Mouse (Mus musculus): ENCODE measurements around the gene A630095N17Rik. TPM values are rescaled to one million over a fixed set of nuclear protein-coding genes. Genes with fewer than 3 reads are reported as not detected.
A peak's percentile ranks its signal among the peaks of the same experiment; 100 is the strongest.

The A630095N17Rik gene
- total and polyA plus RNA-seq, 3 experiments = 0.30 to 0.74 (median 0.74) TPM

DNA sequence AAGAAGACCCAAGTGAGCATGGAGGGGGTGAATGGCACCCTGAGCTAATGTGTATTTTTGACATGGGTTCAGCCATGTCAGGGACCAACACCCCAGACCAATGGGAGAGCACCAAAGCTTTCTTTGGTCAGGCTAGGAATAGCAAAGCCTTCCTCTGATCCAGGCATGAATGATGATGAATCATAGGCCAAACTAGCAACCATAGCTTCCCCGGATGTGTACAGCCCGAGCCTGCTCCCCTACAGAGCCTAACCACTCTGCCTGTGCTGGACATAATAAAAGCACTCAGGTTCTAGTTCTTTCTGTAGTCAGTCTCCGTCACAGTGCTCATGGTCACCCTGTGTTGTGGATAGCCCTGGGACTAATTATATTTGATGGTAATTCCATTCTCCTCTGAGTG, 10.4 kb downstream of the A630095N17Rik start:
- peaks cover 2% of the 10 kb centered on the region for H3K9me3 ChIP-seq (replicated peaks; ENCODE audit: low read length)
- H3K27ac ChIP-seq (ENCODE audit: insufficient read depth, low read depth) = no peak overlapping the region
- in situ Hi-C loops (cut with MboI; ENCODE audit: low pct_ligation_motif_present, low pct_unique_long_range_greater_than_20kb, low sequenced_read_pairs) = no loop called here
- no peak for TF ChIP-seq CHD1 (IDR thresholded peaks at IDR 0.05; ENCODE audit: low read depth, low read length)
- TF ChIP-seq MAZ (IDR thresholded peaks at IDR 0.05; ENCODE audit: low read depth, low read length) = no peak
- TF ChIP-seq POLR2AphosphoS2 (IDR thresholded peaks at IDR 0.05; ENCODE audit: low read depth, low read length) = no peak
- no peak for TF ChIP-seq MXI1 (IDR thresholded peaks at IDR 0.05; ENCODE audit: low read depth, low read length)
- TF ChIP-seq GABPA (IDR thresholded peaks at IDR 0.05; ENCODE audit: insufficient replicate concordance, low read depth, low read length) = no peak
- no peak overlapping the region for H3K4me2 ChIP-seq (ENCODE audit: insufficient read depth, low read depth, poor library complexity, severe bottlenecking)
- peaks cover 3 to 11% of the 10 kb centered on the region in 2 experiments for H3K36me3 ChIP-seq (replicated peaks in 1 of 2; ENCODE audit: control insufficient read depth in 1 of 2, insufficient read depth in 1 of 2, low read length in 1 of 2)
- peaks cover 24% of the 10 kb centered on the region for H3K79me2 ChIP-seq (replicated peaks; ENCODE audit: control insufficient read depth, extremely low read depth, insufficient read depth, poor library complexity, severe bottlenecking)
- no peak overlapping the region for H3K9ac ChIP-seq (ENCODE audit: insufficient read depth, low read depth)
- no peak overlapping the region for H3K4me3 ChIP-seq (replicated peaks in 1 of 3; ENCODE audit: low read depth in 2 of 3, low read length in 2 of 3, poor library complexity in 1 of 3)
- peaks cover 23 to 49% of the 10 kb centered on the region in 2 experiments for H3K4me1 ChIP-seq (ENCODE audit: control insufficient read depth in 1 of 2, insufficient read depth in 2 of 2)
- DNase-seq (ENCODE audit: extremely low read depth) = no peak
- dilution Hi-C loops (cut with MboI; ENCODE audit: extremely low pct_ligation_motif_present, extremely low pct_unique_long_range_greater_than_20kb, low sequenced_read_pairs) = no loop called here
- H3K27me3 ChIP-seq (replicated peaks) = no peaks in the 10 kb centered on the region

DNA sequence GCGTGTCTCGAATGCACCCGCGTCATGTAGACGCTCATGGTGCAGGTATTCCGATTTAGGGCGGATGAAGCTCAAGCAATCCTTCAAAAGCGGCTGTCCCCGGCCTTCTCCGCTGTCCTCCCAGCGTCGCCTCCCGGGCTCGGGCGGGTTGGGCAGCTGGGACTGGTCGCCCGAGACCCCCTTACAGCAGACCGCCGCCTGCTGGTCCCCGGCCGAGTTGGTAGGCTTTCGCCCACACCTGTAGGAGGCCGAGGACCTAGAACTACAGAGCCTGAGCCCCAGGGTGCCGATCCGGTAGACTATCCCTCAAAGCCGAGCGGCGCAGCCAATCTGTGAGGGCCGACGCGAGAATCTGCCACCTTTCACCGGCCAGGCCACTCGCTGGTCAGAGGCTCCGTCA, 12.4 kb downstream of the A630095N17Rik start, which contains the start of gene Tuba4a:
Gene Tuba4a (minus strand): TSS at position 335 of the 400 bp plus-strand sequence.
- no peak for DNase-seq (ENCODE audit: extremely low read depth)
- dilution Hi-C loops (cut with MboI; ENCODE audit: extremely low pct_ligation_motif_present, extremely low pct_unique_long_range_greater_than_20kb, low sequenced_read_pairs) = no loop called here
- H3K79me2 ChIP-seq (replicated peaks; ENCODE audit: control insufficient read depth, extremely low read depth, insufficient read depth, poor library complexity, severe bottlenecking) = peaks cover 35% of the 10 kb centered on the region

DNA sequence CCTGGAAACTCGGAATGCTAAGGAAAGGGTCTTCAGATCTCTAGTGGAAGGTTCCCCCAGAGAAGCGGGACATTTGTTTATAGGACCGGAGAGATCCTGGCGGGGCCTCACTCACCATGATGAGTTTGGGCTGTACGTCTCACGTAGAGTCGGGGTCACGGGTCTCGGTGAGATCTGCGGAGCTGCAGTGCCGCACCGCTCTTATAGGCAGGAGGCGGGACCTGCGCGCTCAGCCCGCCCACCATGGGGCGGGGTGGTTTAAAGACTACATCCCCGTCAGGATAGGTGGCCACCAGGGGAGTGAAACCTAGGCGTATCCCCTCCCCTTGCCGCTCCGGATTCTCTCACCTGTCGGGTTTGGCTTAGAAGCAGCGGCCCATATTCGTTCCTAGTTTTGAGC, 12.8 kb downstream of the A630095N17Rik start:
- Histone ChIP-seq H3K79me2 (replicated peaks; ENCODE audit: control insufficient read depth, extremely low read depth, insufficient read depth, poor library complexity, severe bottlenecking) (peaks cover 35% of the 10 kb centered on the region), H3K4me1 (ENCODE audit: control insufficient read depth in 1 of 2, insufficient read depth in 2 of 2) (peaks cover 27 to 65% of the 10 kb centered on the region in 2 experiments), H3K4me3 (replicated peaks in 1 of 3; ENCODE audit: low read depth in 2 of 3, low read length in 2 of 3, poor library complexity in 1 of 3) (peak overlapping the region; percentile 74 to 94 (median 88)), H3K27ac (ENCODE audit: insufficient read depth, low read depth) (peak overlapping the region; percentile 81; the same call in 1 of the 2 replicates), H3K9ac (ENCODE audit: insufficient read depth, low read depth) (peak overlapping the region; percentile 88), H3K9me3 (replicated peaks; ENCODE audit: low read length) (peaks cover 2% of the 10 kb centered on the region), H3K27me3 (replicated peaks) (no peaks in the 10 kb centered on the region), H3K4me2 (ENCODE audit: insufficient read depth, low read depth, poor library complexity, severe bottlenecking) (peak overlapping the region; percentile 48), H3K36me3 (replicated peaks in 1 of 2; ENCODE audit: control insufficient read depth in 1 of 2, insufficient read depth in 1 of 2, low read length in 1 of 2) (peaks cover 25 to 36% of the 10 kb centered on the region in 2 experiments)
- in situ Hi-C loops (cut with MboI; ENCODE audit: low pct_ligation_motif_present, low pct_unique_long_range_greater_than_20kb, low sequenced_read_pairs) = no loop called here
- dilution Hi-C loops (cut with MboI; ENCODE audit: extremely low pct_ligation_motif_present, extremely low pct_unique_long_range_greater_than_20kb, low sequenced_read_pairs) = no loop called here
- peak; percentile 87 for DNase-seq (ENCODE audit: extremely low read depth)
- TF ChIP-seq HCFC1 (IDR thresholded peaks at IDR 0.05; ENCODE audit: low read depth, low read length) (no peak), TBP (conservative IDR thresholded peaks at IDR 0.05; ENCODE audit: low read depth, low read length) (peak; percentile 98), MYC (IDR thresholded peaks at IDR 0.05; ENCODE audit: low read depth, low read length) (0 out of 2 replicates have a peak, but pooled peaks have one; percentile 45), RAD21 (IDR thresholded peaks at IDR 0.05; ENCODE audit: low read depth, low read length) (no peak), MAX (IDR thresholded peaks at IDR 0.05; ENCODE audit: low read length) (0 out of 2 replicates have a peak, but pooled peaks have one; percentile 13), ZNF384 (IDR thresholded peaks at IDR 0.05; ENCODE audit: low read depth, low read length) (no peak), MAZ (IDR thresholded peaks at IDR 0.05; ENCODE audit: low read depth, low read length) (0 out of 2 replicates have a peak, but pooled peaks have one; percentile 38), MXI1 (IDR thresholded peaks at IDR 0.05; ENCODE audit: low read depth, low read length) (no peak), BHLHE40 (IDR thresholded peaks at IDR 0.05; ENCODE audit: low read depth, low read length) (no peak; the same call in none of the 2 replicates), POLR2A (IDR thresholded peaks at IDR 0.05; ENCODE audit: low read depth, low read length) (peak; percentile 100), ZC3H11A (IDR thresholded peaks at IDR 0.05; ENCODE audit: low read depth, low read length) (no peak), SIN3A (IDR thresholded peaks at IDR 0.05; ENCODE audit: low read length) (0 out of 2 replicates have a peak, but pooled peaks have one; percentile 28), MEF2A (IDR thresholded peaks at IDR 0.05; ENCODE audit: borderline replicate concordance, low read depth, low read length) (no peak; the same call in 1 of the 2 replicates), NELFE (IDR thresholded peaks at IDR 0.05; ENCODE audit: low read depth, low read length) (peak; percentile 99), JUND (conservative IDR thresholded peaks at IDR 0.05; ENCODE audit: low read depth, low read length) (no peak), ELF1 (IDR thresholded peaks at IDR 0.05; ENCODE audit: low read depth, low read length) (no peak), KAT2A (IDR thresholded peaks at IDR 0.05; ENCODE audit: insufficient replicate concordance, low read length) (no peak), E2F4 (IDR thresholded peaks at IDR 0.05; ENCODE audit: insufficient replicate concordance, low read depth, low read length) (no peak), IRF4 (IDR thresholded peaks at IDR 0.05; ENCODE audit: low read depth, low read length) (no peak; the same call in 1 of the 2 replicates), CTCF (conservative IDR thresholded peaks at IDR 0.05 in 1 of 2, IDR thresholded peaks at IDR 0.05 in 1 of 2; ENCODE audit: low read depth in 2 of 2, low read length in 2 of 2) (no peak), UBTF (IDR thresholded peaks at IDR 0.05; ENCODE audit: low read depth, low read length) (0 out of 2 replicates have a peak, but pooled peaks have one; percentile 20), SMC3 (IDR thresholded peaks at IDR 0.05; ENCODE audit: low read depth, low read length) (no peak), POLR2AphosphoS2 (IDR thresholded peaks at IDR 0.05; ENCODE audit: low read depth, low read length) (peak; percentile 97)

More for the DNA sequence above, 12.4 kb downstream of the A630095N17Rik start, which contains the start of gene Tuba4a:
- Histone ChIP-seq H3K9me3 (replicated peaks; ENCODE audit: low read length) (peaks cover 2% of the 10 kb centered on the region), H3K27me3 (replicated peaks) (no peaks in the 10 kb centered on the region), H3K4me2 (ENCODE audit: insufficient read depth, low read depth, poor library complexity, severe bottlenecking) (peak within 1 kb of the TSS; percentile 48), H3K9ac (ENCODE audit: insufficient read depth, low read depth) (peak within 1 kb of the TSS; percentile 88), H3K4me1 (ENCODE audit: control insufficient read depth in 1 of 2, insufficient read depth in 2 of 2) (peaks cover 27 to 60% of the 10 kb centered on the region in 2 experiments), H3K36me3 (replicated peaks in 1 of 2; ENCODE audit: control insufficient read depth in 1 of 2, insufficient read depth in 1 of 2, low read length in 1 of 2) (peaks cover 22 to 31% of the 10 kb centered on the region in 2 experiments), H3K4me3 (replicated peaks in 1 of 3; ENCODE audit: low read depth in 2 of 3, low read length in 2 of 3, poor library complexity in 1 of 3) (peak within 1 kb of the TSS; percentile 74 to 94 (median 88)), H3K27ac (ENCODE audit: insufficient read depth, low read depth) (peak within 1 kb of the TSS; percentile 81)
- TF ChIP-seq ZKSCAN1 (IDR thresholded peaks at IDR 0.05; ENCODE audit: borderline replicate concordance, low read depth, low read length) = no peak
- in situ Hi-C loops (cut with MboI; ENCODE audit: low pct_ligation_motif_present, low pct_unique_long_range_greater_than_20kb, low sequenced_read_pairs) = no loop called here
